ENCODE assay signal across 27 mouse cellular contexts in genomic region chr17:28567541-28567940, GRCm38 (mm10). TPM values are rescaled to one million over a fixed set of nuclear protein-coding genes. Genes with fewer than 3 reads are reported as not detected.
DNase-seq lines count a peak whose midpoint lies in the region; ATAC-seq and TF ChIP-seq lines count a peak whose summit lies in the region.
"Had no signal": no experiment of that assay in that cellular context is flagged by ENCODE, and none has a peak within 500 bp of the region (broad histone marks: within the 10 kb centered on the region; RNA-seq: fewer than 3 reads in every experiment).

No protein-coding gene starts in this region.

- no peak for TF ChIP-seq EP300 in liver, postnatal 0 days (IDR thresholded peaks at IDR 0.05; ENCODE audit: low read depth)

- no peak for TF ChIP-seq CTCF in liver, postnatal 0 days (IDR thresholded peaks at IDR 0.05; ENCODE audit: low read depth)

- peak overlapping the region; percentile 51; the same call in 1 of the 2 replicates for H3K27ac ChIP-seq in liver, postnatal 0 days (ENCODE audit: low read depth)
- H3K27ac ChIP-seq: embryonic facial prominence, embryonic 12.5 days; embryonic facial prominence, embryonic 15.5 days; gastrocnemius, adult 2 months; hindbrain, embryonic 12.5 days; hindbrain, embryonic 15.5 days had no signal

- ATAC-seq in liver, postnatal 0 days = no peak
- ATAC-seq: CD4-positive, CD25-positive, alpha-beta regulatory T cell, adult 4 months; forebrain, embryonic 14.5 days; forebrain, postnatal 0 days had no signal

- no peak overlapping the region for H3K4me3 ChIP-seq in liver, postnatal 0 days (ENCODE audit: low read depth, low read length)
- H3K4me3 ChIP-seq: embryonic facial prominence, embryonic 12.5 days; embryonic facial prominence, embryonic 15.5 days; gastrocnemius, adult 2 months; hindbrain, embryonic 12.5 days; hindbrain, embryonic 15.5 days had no signal

- H3K4me1 ChIP-seq in liver, postnatal 0 days (ENCODE audit: insufficient read depth) = peaks cover 5% of the 10 kb centered on the region; the same call in 1 of the 2 replicates
- H3K4me1 ChIP-seq: embryonic facial prominence, embryonic 12.5 days; embryonic facial prominence, embryonic 15.5 days; hindbrain, embryonic 12.5 days; hindbrain, embryonic 15.5 days had no signal

- H3K27me3 ChIP-seq in liver, postnatal 0 days (ENCODE audit: insufficient read depth, low read length) = no peaks in the 10 kb centered on the region
- H3K27me3 ChIP-seq: embryonic facial prominence, embryonic 12.5 days; embryonic facial prominence, embryonic 15.5 days; hindbrain, embryonic 12.5 days; hindbrain, embryonic 15.5 days had no signal

- no peak overlapping the region for H3K4me2 ChIP-seq in liver, postnatal 0 days (ENCODE audit: low read depth, low read length)
- H3K4me2 ChIP-seq: embryonic facial prominence, embryonic 12.5 days; embryonic facial prominence, embryonic 15.5 days; heart, embryonic 11.5 days; hindbrain, embryonic 12.5 days; hindbrain, embryonic 15.5 days had no signal

- WGBS in liver, postnatal 0 days (ENCODE audit: insufficient replicate concordance) = 35% methylated on average over 3 of the region's 3 CpGs

- DNase-seq in liver, postnatal 0 days = no peak
- no peak for DNase-seq in liver
- peak; percentile 79 for DNase-seq in ES-CJ7 (ENCODE audit: low read depth, low spot score)
- peak; percentile 64 for DNase-seq in R1 (ENCODE audit: low read depth, low spot score)
- no peak for DNase-seq in urinary bladder, postnatal 10 days (ENCODE audit: low spot score)
- no peak for DNase-seq in cerebellum, adult 8-10 months
- DNase-seq: adrenal gland, postnatal 10 days; adrenal gland, postnatal 36 days; cerebellum, adult 18-20 months; cerebellum, adult 9-11 months; cerebellum, postnatal 25 days; forebrain, postnatal 0 days; gastrocnemius, adult 2 months; gastrocnemius, postnatal 14 days; heart, adult 11 months had no signal

- H3K9me3 ChIP-seq in liver, postnatal 0 days (ENCODE audit: low read length) = no peaks in the 10 kb centered on the region
- H3K9me3 ChIP-seq: embryonic facial prominence, embryonic 12.5 days; embryonic facial prominence, embryonic 15.5 days; hindbrain, embryonic 12.5 days; hindbrain, embryonic 15.5 days had no signal

- no peaks in the 10 kb centered on the region for H3K36me3 ChIP-seq in liver, postnatal 0 days (replicated peaks; ENCODE audit: insufficient read depth, low read length)
- H3K36me3 ChIP-seq: embryonic facial prominence, embryonic 12.5 days; embryonic facial prominence, embryonic 15.5 days; hindbrain, embryonic 12.5 days; hindbrain, embryonic 15.5 days had no signal

- no peak overlapping the region for H3K9ac ChIP-seq in liver, postnatal 0 days (replicated peaks)
- H3K9ac ChIP-seq: embryonic facial prominence, embryonic 12.5 days; embryonic facial prominence, embryonic 15.5 days; forebrain, postnatal 0 days; hindbrain, embryonic 12.5 days; hindbrain, embryonic 15.5 days had no signal

RNA-seq across cellular contexts. Expression of gene Clps, which starts 7.0 kb away (rescaled TPM):
- 1.2 and 26.9 TPM in 2 replicates for polyA plus RNA-seq in liver, postnatal 0 days (2015; fragmentation: Nextera tagmentation; extraction: Ambion mirVana)
- polyA plus RNA-seq: C2C12; CD4-positive, CD25-positive, alpha-beta regulatory T cell, adult 4 months; embryonic facial prominence, embryonic 12.5 days; embryonic facial prominence, embryonic 15.5 days; forebrain, embryonic 11.5 days; forebrain, embryonic 14.5 days; forebrain, postnatal 0 days; heart, embryonic 11.5 days; heart, embryonic 14.5 days; heart, postnatal 0 days; hindbrain, embryonic 12.5 days had no signal

RNA-seq across cellular contexts. Expression of gene Lhfpl5, which starts 7.9 kb away (rescaled TPM):
- not detected in 2 replicates for polyA plus RNA-seq in liver, postnatal 0 days (2015; fragmentation: Nextera tagmentation; extraction: Ambion mirVana)
- polyA plus RNA-seq: heart, embryonic 11.5 days had no signal

RNA-seq across cellular contexts. Expression of gene Clpsl2, which starts 18.3 kb away (rescaled TPM):
- polyA plus RNA-seq in liver, postnatal 0 days (2015; fragmentation: Nextera tagmentation; extraction: Ambion mirVana) = not detected in 2 replicates
- polyA plus RNA-seq: C2C12; CD4-positive, CD25-positive, alpha-beta regulatory T cell, adult 4 months; embryonic facial prominence, embryonic 12.5 days; embryonic facial prominence, embryonic 15.5 days; forebrain, embryonic 11.5 days; forebrain, embryonic 14.5 days; forebrain, postnatal 0 days; frontal cortex, adult 2 months; heart, embryonic 11.5 days; heart, embryonic 14.5 days; heart, postnatal 0 days; hindbrain, embryonic 12.5 days; hindbrain, embryonic 15.5 days had no signal

RNA-seq across cellular contexts. Expression of gene Armc12, which starts 36.9 kb away (rescaled TPM):
- not detected in 2 replicates for polyA plus RNA-seq in liver, postnatal 0 days (2015; fragmentation: Nextera tagmentation; extraction: Ambion mirVana)
- polyA plus RNA-seq: C2C12; CD4-positive, CD25-positive, alpha-beta regulatory T cell, adult 4 months; embryonic facial prominence, embryonic 12.5 days; embryonic facial prominence, embryonic 15.5 days; forebrain, embryonic 11.5 days; forebrain, embryonic 14.5 days; forebrain, postnatal 0 days; frontal cortex, adult 2 months; heart, embryonic 11.5 days; heart, embryonic 14.5 days; heart, postnatal 0 days; hindbrain, embryonic 12.5 days; hindbrain, embryonic 15.5 days had no signal

RNA-seq across cellular contexts. Expression of gene Fkbp5, which starts 50.2 kb away (rescaled TPM):
- polyA plus RNA-seq in liver, postnatal 0 days (2015; fragmentation: Nextera tagmentation; extraction: Ambion mirVana) = 25.9 and 29.0 TPM in 2 replicates

Comparison
In these comparisons a context has a peak if more than half of its experiments do, and no peak if none do; other contexts are left out.
1. DNase-seq: peak in ES-CJ7 (single experiment) and R1 (single experiment); none in liver, postnatal 0 days (single experiment), liver (single experiment), urinary bladder, postnatal 10 days (single experiment) and cerebellum, adult 8-10 months (single experiment).